Mouse (Mus musculus): ENCODE measurements around the gene Il17rb. TPM values are rescaled to one million over a fixed set of nuclear protein-coding genes. Genes with fewer than 3 reads are reported as not detected.

Il17rb gene
- polyA plus RNA-seq, 1 experiment, result 0.91 TPM

- no peak for DNase-seq (ENCODE audit: low spot score)
These were observed 41.1 kb downstream of the Il17rb start for GRCm38 (mm10) chr14:29967611-29968010.

DNA sequence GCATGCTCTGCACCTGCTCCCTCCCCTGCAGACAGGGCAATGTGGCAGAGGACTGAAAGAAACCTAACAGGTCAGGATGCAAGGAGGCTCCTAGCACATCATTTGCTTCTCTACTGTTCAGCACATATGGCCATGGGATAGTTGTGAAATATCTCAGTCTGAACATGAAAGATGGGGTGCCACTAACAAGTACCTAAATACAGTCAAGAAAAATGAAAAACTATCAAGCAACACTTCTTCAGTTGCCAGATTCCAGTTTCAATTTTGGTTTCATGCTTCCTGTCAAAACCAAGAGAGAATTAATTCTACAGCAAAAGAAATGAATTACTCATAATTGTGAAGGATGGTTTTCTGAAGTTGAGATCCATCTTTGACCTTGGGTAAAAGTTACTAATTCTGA, 51.3 kb downstream of the Il17rb start:
- DNase-seq (ENCODE audit: low spot score), result no peak

DNA sequence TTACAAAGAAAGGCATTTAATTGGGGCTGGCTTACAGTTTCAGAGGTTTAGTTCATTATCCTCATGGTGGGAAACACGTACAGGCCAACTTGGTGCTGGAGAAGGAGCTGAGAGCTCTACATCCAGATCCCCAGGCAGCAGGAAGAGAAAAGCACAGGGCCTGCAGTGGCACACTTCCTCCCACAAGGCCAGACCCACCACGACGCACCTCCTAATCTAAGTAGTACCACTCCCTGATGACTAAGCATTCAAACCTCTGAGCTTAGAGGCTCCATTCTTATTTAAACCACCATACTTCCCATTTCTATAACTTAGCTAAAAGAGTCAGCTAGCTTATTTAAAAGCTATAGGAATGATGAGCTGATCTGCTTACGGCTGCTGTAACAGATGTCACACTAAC, 57.9 kb downstream of the Il17rb start:
- DNase-seq (ENCODE audit: low spot score), result no peak

- DNase-seq (ENCODE audit: low spot score), result no peak
These were observed 61.9 kb downstream of the Il17rb start for GRCm38 (mm10) chr14:29946761-29947309.

Other genes with a start within 250 kb of the Il17rb start
- gene Selenok, start 40.6 kb downstream of the Il17rb start, polyA plus RNA-seq (2012; rRNA removed), result 147 and 185 TPM in 2 replicates
- 49.8 and 51.9 TPM in 2 replicates for gene Actr8, start 30.6 kb downstream of the Il17rb start, polyA plus RNA-seq (2012; rRNA removed)
- gene Chdh, start 127 bp upstream of the Il17rb start, polyA plus RNA-seq (2012; rRNA removed), result 0.77 and 0.81 TPM in 2 replicates

Data from urinary bladder, adult 2 months (tissue).